Mouse (Mus musculus) forebrain, embryonic 15.5 days (tissue): ENCODE measurements around the gene Insig2. TPM values are rescaled to one million over a fixed set of nuclear protein-coding genes. Genes with fewer than 3 reads are reported as not detected.
A peak's percentile ranks its signal among the peaks of the same experiment; 100 is the strongest.

Experiments used
- ATAC-seq: fragments of 200-750 bp; cut with Nextera tagmentation; replicated peaks from 2 replicates; pipeline ENCODE4 v1.8.0; 2017; ENCODE audit warnings: mild to moderate bottlenecking, moderate TSS enrichment, moderate library complexity
- H3K27ac ChIP-seq: fragments of 300-500 bp; sonication (generic); replicated peaks from 2 replicates; pipeline ENCODE4 v1.5.1; 2015; ENCODE audit warnings: mild to moderate bottlenecking, inconsistent platforms
- H3K27me3 ChIP-seq: fragments of 300-500 bp; sonication (generic); 2 replicates; pipeline ENCODE4 v1.6.1; 2015; ENCODE audit warnings: inconsistent platforms
- H3K36me3 ChIP-seq: fragments of 300-500 bp; sonication (generic); 2 replicates; pipeline ENCODE4 v1.6.1; 2015; ENCODE audit warnings: mild to moderate bottlenecking, inconsistent platforms
- H3K4me1 ChIP-seq: fragments of 300-500 bp; sonication (generic); 2 replicates; pipeline ENCODE4 v1.6.1; 2015; ENCODE audit warnings: inconsistent platforms
- H3K4me2 ChIP-seq: fragments of 300-500 bp; sonication (generic); replicated peaks from 2 replicates; pipeline ENCODE4 v1.6.1; 2015; ENCODE audit warnings: mild to moderate bottlenecking, inconsistent platforms
- H3K4me3 ChIP-seq: fragments of 300-500 bp; sonication (generic); 2 replicates; pipeline ENCODE4 v1.5.1; 2015; ENCODE audit warnings: mild to moderate bottlenecking, inconsistent platforms
- H3K9ac ChIP-seq: fragments of 300-500 bp; sonication (generic); replicated peaks from 2 replicates; pipeline ENCODE4 v1.6.1; 2015; ENCODE audit warnings: mild to moderate bottlenecking, inconsistent platforms
- H3K9me3 ChIP-seq: fragments of 300-500 bp; sonication (generic); 2 replicates; pipeline ENCODE4 v1.6.1; 2016; ENCODE audit warnings: inconsistent platforms
- WGBS: fragments of 180-500 bp; shearing (Covaris S2); methylation state at CpG from one replicate; pipeline ENCODE4 v1.1.7; 2015; ENCODE audit warnings: mixed read lengths; 5-methylcytosine and 5-hydroxymethylcytosine counted together
- polyA plus RNA-seq: library from polyadenylated mRNA; unstranded; fragments of >200 nt; fragmentation: Nextera tagmentation; extraction: Ambion mirVana; gene quantifications from 2 replicates; pipeline ENCODE4 v1.2.1, GENCODE M21; 2015

Insig2 gene
- polyA plus RNA-seq, 1 experiment from 2014 or later = 44.4 TPM

GRCm38 (mm10) chr1:121350616-121351015 is 18.2 kb upstream of the Insig2 start:
- Histone ChIP-seq H3K27me3 (no peaks in the 10 kb centered on the region), H3K9ac (no peak overlapping the region), H3K4me1 (no peaks in the 10 kb centered on the region), H3K9me3 (no peaks in the 10 kb centered on the region), H3K27ac (no peak overlapping the region), H3K4me2 (no peak overlapping the region), H3K36me3 (no peaks in the 10 kb centered on the region), H3K4me3 (no peak overlapping the region)
- no peak for ATAC-seq
- WGBS = 90% methylated on average over 13 of the region's 13 CpGs

- Histone ChIP-seq H3K4me1 (no peaks in the 10 kb centered on the region), H3K4me3 (no peak overlapping the region), H3K9me3 (no peaks in the 10 kb centered on the region), H3K27me3 (no peaks in the 10 kb centered on the region), H3K27ac (no peak overlapping the region), H3K4me2 (no peak overlapping the region), H3K9ac (no peak overlapping the region), H3K36me3 (no peaks in the 10 kb centered on the region)
- ATAC-seq = no peak
- 78% methylated on average over 4 of the region's 4 CpGs for WGBS
Measured at GRCm38 (mm10) chr1:121348875-121349847, 16.8 kb upstream of the Insig2 start.

- H3K4me1 ChIP-seq = no peaks in the 10 kb centered on the region
- H3K27me3 ChIP-seq = no peaks in the 10 kb centered on the region
- no peak for ATAC-seq
- H3K36me3 ChIP-seq = no peaks in the 10 kb centered on the region
- H3K27ac ChIP-seq = no peak overlapping the region
- H3K9me3 ChIP-seq = no peaks in the 10 kb centered on the region
- no peak overlapping the region for H3K4me3 ChIP-seq
- H3K4me2 ChIP-seq = no peak overlapping the region
- H3K9ac ChIP-seq = no peak overlapping the region
- 73% methylated on average over 5 of the region's 5 CpGs for WGBS
Measured at GRCm38 (mm10) chr1:121343966-121344365, 11.6 kb upstream of the Insig2 start.

GRCm38 (mm10) chr1:121335789-121336188 is 3.4 kb upstream of the Insig2 start:
- Histone ChIP-seq H3K9ac (no peak overlapping the region), H3K9me3 (no peaks in the 10 kb centered on the region), H3K27me3 (no peaks in the 10 kb centered on the region), H3K27ac (no peak overlapping the region), H3K36me3 (no peaks in the 10 kb centered on the region), H3K4me1 (no peaks in the 10 kb centered on the region), H3K4me3 (no peak overlapping the region), H3K4me2 (no peak overlapping the region)
- ATAC-seq = no peak
- WGBS = 75% methylated on average over 4 of the region's 4 CpGs

- Histone ChIP-seq H3K36me3 (no peaks in the 10 kb centered on the region), H3K27ac (no peak overlapping the region), H3K4me3 (no peak overlapping the region), H3K4me2 (no peak overlapping the region), H3K4me1 (peaks cover 3% of the 10 kb centered on the region), H3K9ac (no peak overlapping the region), H3K27me3 (no peaks in the 10 kb centered on the region), H3K9me3 (no peaks in the 10 kb centered on the region)
- no peak for ATAC-seq
- WGBS = 93% methylated on average over 4 of the region's 4 CpGs
Measured at GRCm38 (mm10) chr1:121333986-121334703, 1.8 kb upstream of the Insig2 start.

- ATAC-seq = no peak
- no peak overlapping the region for H3K9ac ChIP-seq
- WGBS = 86% methylated on average over 2 of the region's 2 CpGs
- no peaks in the 10 kb centered on the region for H3K36me3 ChIP-seq
- no peak overlapping the region for H3K4me3 ChIP-seq
- no peaks in the 10 kb centered on the region for H3K27me3 ChIP-seq
- H3K9me3 ChIP-seq = no peaks in the 10 kb centered on the region
- peaks cover 25% of the 10 kb centered on the region for H3K4me1 ChIP-seq
- H3K27ac ChIP-seq = no peak overlapping the region
- H3K4me2 ChIP-seq = no peak overlapping the region
Measured at GRCm38 (mm10) chr1:121330621-121331020, 1.8 kb downstream of the Insig2 start.

- Histone ChIP-seq H3K36me3 (no peaks in the 10 kb centered on the region), H3K9me3 (no peaks in the 10 kb centered on the region), H3K9ac (no peak overlapping the region), H3K4me1 (peaks cover 27% of the 10 kb centered on the region), H3K27ac (no peak overlapping the region), H3K27me3 (no peaks in the 10 kb centered on the region), H3K4me3 (no peak overlapping the region), H3K4me2 (no peak overlapping the region)
- ATAC-seq = no peak
- WGBS = 87% methylated on average over 2 of the region's 2 CpGs
Measured at GRCm38 (mm10) chr1:121329391-121329790, 3.0 kb downstream of the Insig2 start.

GRCm38 (mm10) chr1:121328193-121328555 is 4.2 kb downstream of the Insig2 start:
- Histone ChIP-seq H3K9me3 (no peaks in the 10 kb centered on the region), H3K4me1 (peaks cover 27% of the 10 kb centered on the region), H3K4me3 (peak overlapping the region; percentile 78), H3K27me3 (no peaks in the 10 kb centered on the region), H3K36me3 (no peaks in the 10 kb centered on the region), H3K9ac (peak overlapping the region; percentile 88), H3K27ac (peak overlapping the region; percentile 95), H3K4me2 (peak overlapping the region; percentile 85)
- ATAC-seq = peak; percentile 66
- WGBS = 3% methylated on average over 7 of the region's 7 CpGs

- Histone ChIP-seq H3K27ac (peak overlapping the region; percentile 95), H3K9ac (peak overlapping the region; percentile 88), H3K4me1 (peaks cover 27% of the 10 kb centered on the region), H3K27me3 (no peaks in the 10 kb centered on the region), H3K9me3 (no peaks in the 10 kb centered on the region), H3K4me3 (peak overlapping the region; percentile 78), H3K36me3 (no peaks in the 10 kb centered on the region), H3K4me2 (peak overlapping the region; percentile 85)
- WGBS = 1% methylated on average over 55 of the region's 55 CpGs
- ATAC-seq = peak; percentile 98
Measured at GRCm38 (mm10) chr1:121327344-121328192, 4.8 kb downstream of the Insig2 start.

- Histone ChIP-seq H3K27ac (no peak overlapping the region), H3K9me3 (no peaks in the 10 kb centered on the region), H3K27me3 (no peaks in the 10 kb centered on the region), H3K9ac (peak overlapping the region; percentile 88), H3K4me3 (peak overlapping the region; percentile 78), H3K36me3 (no peaks in the 10 kb centered on the region), H3K4me2 (peak overlapping the region; percentile 85), H3K4me1 (peaks cover 27% of the 10 kb centered on the region)
- 17% methylated on average over 18 of the region's 18 CpGs for WGBS
- no peak for ATAC-seq
Measured at GRCm38 (mm10) chr1:121326591-121327343, 5.6 kb downstream of the Insig2 start.

GRCm38 (mm10) chr1:121323501-121323900 is 8.9 kb downstream of the Insig2 start:
- ATAC-seq = no peak
- no peak overlapping the region for H3K4me3 ChIP-seq
- 85% methylated on average over 4 of the region's 4 CpGs for WGBS

More at GRCm38 (mm10) chr1:121323501-121323900, 8.9 kb downstream of the Insig2 start:
- no peak overlapping the region for H3K9ac ChIP-seq
- H3K4me1 ChIP-seq = peaks cover 20% of the 10 kb centered on the region
- no peaks in the 10 kb centered on the region for H3K36me3 ChIP-seq
- no peak overlapping the region for H3K27ac ChIP-seq
- H3K9me3 ChIP-seq = no peaks in the 10 kb centered on the region
- H3K27me3 ChIP-seq = no peaks in the 10 kb centered on the region
- H3K4me2 ChIP-seq = no peak overlapping the region
